Mouse (Mus musculus) olfactory bulb, adult 2 months (tissue): ENCODE measurements around the gene Atp8b3.
A peak's percentile ranks its signal among the peaks of the same experiment; 100 is the strongest.

Experiments used
- CTCF ChIP-seq: fragments of 200-500 bp; IDR thresholded peaks from 2 replicates; pipeline ENCODE4 v1.5.1; 2012; ENCODE audit warnings: low read depth, mild to moderate bottlenecking, low read length, moderate library complexity; ENCODE audit not compliant: insufficient read depth
- POLR2A ChIP-seq: fragments of 200-500 bp; IDR thresholded peaks from 2 replicates; pipeline ENCODE4 v1.6.1; 2012; ENCODE audit warnings: mild to moderate bottlenecking, low read depth, low read length, moderate library complexity; ENCODE audit not compliant: insufficient read depth

GRCm38 (mm10) chr10:80475290-80475959 is 63.5 kb downstream of the Atp8b3 start:
- no peak for TF ChIP-seq CTCF
- peak; percentile 91 for TF ChIP-seq POLR2A
